Mouse (Mus musculus) layer of hippocampus, adult 8-10 months (tissue): ENCODE data around the gene Rilpl1. TPM values are rescaled to one million over a fixed set of nuclear protein-coding genes. Genes with fewer than 3 reads are reported as not detected.
"Not testable (repeated sequence)": the region's sequence is repeated elsewhere in the genome, so short reads cannot be mapped to it uniquely, and the experiment has no call there.

Experiments used
- DNase-seq, 2 experiments: peaks; one replicate each; pipeline ENCODE4 v3.0.0; 2022; ENCODE audit warnings: low spot score in 2 of 2
- total RNA-seq, 4 experiments: library from RNA; stranded (reverse); gene quantifications; 2 replicates each; pipeline ENCODE4 v1.2.4; 2022

Rilpl1 gene
- 10 to 100 TPM; 67.1 to 69.2 (median 68.8) TPM for total RNA-seq

- peak; percentile 68 to 71 for DNase-seq
Observed at GRCm38 (mm10) chr5:124530655-124531582, at the start of gene Rilpl1. Rilpl1 (minus strand) TSS chr5:124531391.

- peak; percentile 87 to 91 for DNase-seq
Observed at GRCm38 (mm10) chr5:124578633-124579317, 47.6 kb upstream of the Rilpl1 start, which contains the start of the genes Eif2b1 and Gtf2h3. Eif2b1 (minus strand) TSS chr5:124579131. Gtf2h3 (plus strand) TSS chr5:124579140.

- DNase-seq, result no peak
Observed at GRCm38 (mm10) chr5:124575467-124575866, 44.3 kb upstream of the Rilpl1 start.

- DNase-seq, result peak; percentile 78 to 79
Observed at GRCm38 (mm10) chr5:124571068-124571467, 39.9 kb upstream of the Rilpl1 start.

GRCm38 (mm10) chr5:124555145-124555544 lies 24.0 kb upstream of the Rilpl1 start:
- no peak for DNase-seq

- no peak for DNase-seq
Observed at GRCm38 (mm10) chr5:124553607-124554006, 22.4 kb upstream of the Rilpl1 start.

- peak; percentile 87 for DNase-seq
Observed at GRCm38 (mm10) chr5:124552558-124553307, 21.5 kb upstream of the Rilpl1 start, which contains the start of gene Ddx55. Ddx55 (plus strand) TSS chr5:124552864.

- no peak for DNase-seq
Observed at GRCm38 (mm10) chr5:124552094-124552472, 20.9 kb upstream of the Rilpl1 start.

GRCm38 (mm10) chr5:124551349-124552093 lies 20.3 kb upstream of the Rilpl1 start:
- not testable (repeated sequence) for DNase-seq

GRCm38 (mm10) chr5:124550737-124551136 lies 19.5 kb upstream of the Rilpl1 start:
- not testable (repeated sequence) for DNase-seq

- no peak for DNase-seq
Observed at GRCm38 (mm10) chr5:124541602-124541973, 10.4 kb upstream of the Rilpl1 start.

GRCm38 (mm10) chr5:124540905-124541601 lies 9.9 kb upstream of the Rilpl1 start:
- peak in 1 of 2 experiments; percentile 35 for DNase-seq

GRCm38 (mm10) chr5:124540383-124540786 lies 9.2 kb upstream of the Rilpl1 start, which contains the start of gene Tmed2:
Tmed2 (plus strand) TSS chr5:124540695.
- DNase-seq, result peak; percentile 96 to 98

- DNase-seq, result no peak
Observed at GRCm38 (mm10) chr5:124539905-124540304, 8.7 kb upstream of the Rilpl1 start.

- peak in 1 of 2 experiments; percentile 67 for DNase-seq
Observed at GRCm38 (mm10) chr5:124538813-124539792, 7.9 kb upstream of the Rilpl1 start.

- peak in 1 of 2 experiments; percentile 30 for DNase-seq
Observed at GRCm38 (mm10) chr5:124536776-124537175, 5.6 kb upstream of the Rilpl1 start.

- DNase-seq, result no peak
Observed at GRCm38 (mm10) chr5:124535016-124535415, 3.8 kb upstream of the Rilpl1 start.

GRCm38 (mm10) chr5:124532451-124532850 lies 1.3 kb upstream of the Rilpl1 start:
- DNase-seq, result no peak

GRCm38 (mm10) chr5:124531583-124531930 lies 366 bp upstream of the Rilpl1 start:
- DNase-seq, result no peak
